Mouse (Mus musculus) gastrocnemius, postnatal 36 days (tissue): ENCODE results near the gene Vps25. TPM values are rescaled to one million over a fixed set of nuclear protein-coding genes. Genes with fewer than 3 reads are reported as not detected.

Experiments
- DNase-seq, 2 experiments: peaks; one replicate each; pipeline ENCODE4 v3.0.0; 2022
- intact Hi-C: fragments of 180-260 bp; cut with DNase I; formaldehyde crosslinking; loops from one replicate; pipeline ENCODE4 v1.15.1; 2025
- long read RNA-seq, 2 experiments: library from polyadenylated mRNA; stranded (forward); transcript quantifications; one replicate each; pipeline ENCODE4 v2.0.0; 2021
- total RNA-seq, 2 experiments: library from RNA; stranded (reverse); gene quantifications; 2 replicates each; pipeline ENCODE4 v1.2.3; 2021

Vps25 gene
- total RNA-seq = 10 to 100 TPM; 36.2 to 39.4 TPM
- long read RNA-seq, experiment 1, transcript Vps25-205 (5 exons, 790 nt) = minor isoform, 5 of 101 reads
- long read RNA-seq, experiment 1, transcript Vps25-202 (6 exons, 1,106 nt) = major isoform, 78 of 101 reads
- long read RNA-seq, experiment 1, transcript Vps25-201 (6 exons, 615 nt) = minor isoform, 9 of 101 reads
- long read RNA-seq, experiment 1, partial matches to known transcripts = 0 of 101 reads
- long read RNA-seq, experiment 1, other reads (novel, unspliced or antisense) = 8 of 101 reads
- long read RNA-seq, experiment 2, transcript Vps25-201 (6 exons, 615 nt) = minor isoform, 8 of 133 reads
- long read RNA-seq, experiment 2, transcript Vps25-205 (5 exons, 790 nt) = minor isoform, 5 of 133 reads
- long read RNA-seq, experiment 2, transcript Vps25-202 (6 exons, 1,106 nt) = major isoform, 102 of 133 reads
- long read RNA-seq, experiment 2, transcript Vps25-204 (6 exons, 876 nt) = minor isoform, 5 of 133 reads
- long read RNA-seq, experiment 2, partial matches to known transcripts = 0 of 133 reads
- long read RNA-seq, experiment 2, other reads (novel, unspliced or antisense) = 13 of 133 reads

DNA sequence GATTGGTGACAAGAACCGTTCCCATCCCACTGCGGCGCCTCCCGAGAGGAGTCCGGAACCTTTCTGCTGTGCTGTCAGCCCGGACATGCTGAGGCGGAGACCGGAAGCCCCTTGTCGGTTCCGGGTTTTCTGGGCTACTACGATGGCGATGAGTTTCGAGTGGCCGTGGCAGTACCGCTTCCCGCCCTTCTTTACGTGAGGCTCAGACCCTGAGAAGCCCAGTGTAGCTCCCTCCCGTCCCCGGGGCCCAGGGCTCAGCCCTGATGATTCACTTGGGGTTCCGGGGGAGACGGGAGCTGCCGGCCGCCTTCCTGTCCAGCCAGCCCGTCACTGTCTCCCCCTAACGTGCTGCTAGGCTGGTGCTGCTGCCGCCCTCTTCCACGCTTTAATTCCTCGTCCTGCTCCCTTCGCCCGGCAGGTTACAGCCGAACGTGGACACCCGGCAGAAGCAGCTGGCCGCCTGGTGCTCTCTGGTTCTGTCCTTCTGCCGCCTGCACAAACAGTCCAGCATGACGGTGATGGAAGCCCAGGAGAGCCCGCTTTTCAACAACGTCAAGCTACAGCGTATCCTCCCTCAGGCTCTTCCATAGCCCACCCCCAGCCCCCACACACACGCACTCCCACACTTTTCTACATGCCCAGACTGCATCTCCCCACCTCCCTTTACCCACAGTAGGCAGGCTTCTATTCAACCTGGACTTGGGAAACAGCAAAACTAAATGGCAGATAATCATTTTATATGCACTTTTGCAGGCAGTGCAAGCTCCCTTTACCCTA lies at the start of gene Vps25:
TSS of gene Vps25 (plus strand) at position 95 of the 777 bp plus-strand sequence.
- intact Hi-C loops = no loop called here
- peak; percentile 78 to 79 for DNase-seq

DNA sequence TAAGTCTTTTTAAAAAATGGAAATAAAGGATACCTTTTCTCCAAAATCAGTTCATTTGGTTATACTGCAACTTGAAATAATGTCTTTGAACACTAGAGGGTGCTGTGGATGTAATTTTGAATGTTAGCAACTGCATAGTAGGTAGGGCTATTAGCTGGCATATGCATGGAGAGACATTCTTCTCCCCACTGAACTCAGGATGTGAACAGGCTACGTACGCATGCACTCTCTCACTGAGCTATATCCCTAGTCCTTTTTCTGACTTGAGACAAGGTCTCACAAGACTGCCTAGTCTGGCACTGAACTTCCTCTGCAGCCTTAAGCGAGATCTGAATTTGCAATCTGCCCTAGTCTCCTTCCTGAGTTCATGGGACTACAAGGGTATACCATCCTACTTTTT lies 41.5 kb upstream of the Vps25 start:
- DNase-seq = no peak
- intact Hi-C loops = loop anchor here (2.0 to 5.0 kb wide), 2 partner anchors 37 to 185 kb away; no protein-coding TSS in a partner anchor

DNA sequence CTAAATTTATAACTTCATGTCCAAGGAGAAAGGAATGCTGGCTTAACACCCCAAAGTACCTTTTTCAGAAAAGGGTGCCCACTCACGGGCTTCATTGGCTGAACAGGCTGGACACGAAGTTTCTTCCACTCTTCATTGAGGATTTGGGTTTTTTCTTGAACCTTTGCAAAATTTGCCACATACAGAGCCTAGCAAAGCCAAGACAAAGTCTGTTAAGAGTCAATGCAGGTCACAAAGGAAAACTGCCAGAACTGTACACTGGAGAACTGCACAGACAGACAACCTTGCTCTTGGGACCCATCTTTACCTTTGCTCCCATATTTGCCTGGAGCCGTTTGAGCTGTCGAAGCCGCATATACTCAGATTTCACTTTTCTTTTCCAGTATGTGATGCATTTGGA lies 36.6 kb upstream of the Vps25 start:
- intact Hi-C loops = no loop called here

DNA sequence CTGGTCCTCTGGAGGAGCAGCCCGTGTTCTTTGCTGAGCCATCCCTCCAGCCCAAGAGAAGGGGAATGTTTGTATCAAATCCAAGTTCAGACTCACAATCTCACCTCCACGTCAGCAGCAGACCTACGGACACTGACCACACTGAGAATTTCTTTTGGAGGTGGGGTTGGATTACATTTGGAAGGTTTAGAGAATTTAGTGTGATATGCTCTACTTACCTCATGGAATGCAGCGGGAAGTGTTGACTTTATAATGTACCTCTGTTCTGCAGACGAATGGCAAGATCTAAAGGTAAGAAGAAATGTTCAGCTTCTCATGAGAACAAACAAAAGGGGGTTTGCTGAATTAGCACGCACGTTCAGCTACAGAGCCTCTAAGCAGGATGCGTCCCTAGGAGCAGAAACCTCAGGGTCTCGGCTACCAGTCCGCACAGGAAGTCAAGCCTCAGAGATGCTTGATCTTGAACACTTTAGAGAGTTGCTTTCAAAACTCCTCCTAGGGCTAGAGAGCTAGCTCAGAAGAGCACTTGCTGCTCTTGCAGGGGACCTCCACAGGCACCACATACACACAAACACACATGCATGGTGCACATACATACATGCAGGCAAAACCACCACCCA lies 35.0 kb upstream of the Vps25 start:
- intact Hi-C loops = no loop called here
- DNase-seq = no peak

More for the DNA sequence above, 36.6 kb upstream of the Vps25 start:
- DNase-seq = no peak

DNA sequence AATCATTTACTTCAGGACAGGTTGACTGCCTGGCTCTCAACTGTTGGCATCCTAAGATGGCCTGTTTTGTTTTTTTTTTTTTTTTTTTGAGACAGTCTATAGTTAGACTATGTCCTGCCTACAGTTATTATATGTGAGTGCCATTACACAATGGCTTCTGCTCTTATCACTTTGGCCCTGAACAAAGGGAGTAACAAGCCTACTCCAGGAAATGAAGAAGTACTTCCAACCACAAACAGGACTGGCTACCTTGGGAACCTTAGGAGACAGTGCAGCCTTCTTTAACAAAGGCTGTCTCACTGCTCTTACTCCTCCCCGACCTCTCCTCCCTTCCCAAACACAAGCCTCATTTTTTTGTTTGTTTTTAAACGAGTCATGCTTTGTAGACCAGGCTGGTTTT lies 32.7 kb upstream of the Vps25 start:
- DNase-seq = no peak
- intact Hi-C loops = no loop called here

DNA sequence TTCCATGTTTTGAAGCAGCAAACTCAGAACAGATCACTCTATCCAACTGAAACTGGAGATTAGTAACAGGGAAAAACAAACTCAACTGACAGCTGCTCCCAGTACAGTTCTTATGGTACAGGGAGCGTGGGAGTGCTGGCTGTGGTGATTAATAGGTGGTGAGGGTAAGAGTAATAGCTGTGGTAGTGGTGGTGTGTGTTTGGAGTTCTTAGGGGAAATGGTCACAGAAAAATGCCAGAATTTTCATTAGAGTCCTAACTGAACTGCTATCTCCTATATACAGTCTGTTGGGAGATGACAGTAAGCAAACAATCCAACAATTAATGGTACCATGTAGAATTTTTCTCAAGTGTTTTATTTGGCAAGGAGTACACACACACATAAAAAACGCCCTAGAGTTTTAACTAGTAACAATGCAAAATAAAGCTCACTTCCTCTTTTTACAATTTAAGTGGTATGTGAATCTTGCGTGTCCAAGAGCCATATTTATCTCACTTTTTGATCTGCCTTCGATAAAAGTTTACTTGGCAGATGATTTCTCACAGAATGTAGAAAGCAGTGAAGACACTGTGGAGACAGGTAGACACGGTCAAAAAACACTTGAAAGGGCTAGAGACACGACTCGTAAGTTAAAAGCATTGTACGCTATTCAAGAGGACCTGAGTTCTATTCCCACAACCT lies 32.1 kb upstream of the Vps25 start:
- no peak for DNase-seq
- intact Hi-C loops = no loop called here

DNA sequence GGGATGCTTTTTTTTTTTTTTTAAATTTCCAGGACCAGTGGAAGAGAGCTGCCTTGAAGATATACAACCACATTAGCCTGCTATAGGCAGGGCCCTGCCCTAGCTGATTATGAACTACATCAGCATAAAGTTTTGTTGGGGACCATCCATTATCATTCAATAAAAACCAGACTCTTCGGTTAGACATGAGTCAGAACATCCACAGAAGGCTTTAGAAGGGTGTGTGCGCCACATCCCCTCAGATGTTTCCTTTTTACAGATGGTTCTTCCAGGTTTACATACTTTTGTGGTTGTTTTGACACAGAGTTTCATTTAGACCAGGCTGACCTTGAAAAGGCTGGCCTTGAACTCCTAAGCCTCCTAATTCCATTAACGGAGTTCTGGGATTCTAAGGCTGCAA lies 29.2 kb upstream of the Vps25 start:
- DNase-seq = no peak
- intact Hi-C loops = no loop called here

DNA sequence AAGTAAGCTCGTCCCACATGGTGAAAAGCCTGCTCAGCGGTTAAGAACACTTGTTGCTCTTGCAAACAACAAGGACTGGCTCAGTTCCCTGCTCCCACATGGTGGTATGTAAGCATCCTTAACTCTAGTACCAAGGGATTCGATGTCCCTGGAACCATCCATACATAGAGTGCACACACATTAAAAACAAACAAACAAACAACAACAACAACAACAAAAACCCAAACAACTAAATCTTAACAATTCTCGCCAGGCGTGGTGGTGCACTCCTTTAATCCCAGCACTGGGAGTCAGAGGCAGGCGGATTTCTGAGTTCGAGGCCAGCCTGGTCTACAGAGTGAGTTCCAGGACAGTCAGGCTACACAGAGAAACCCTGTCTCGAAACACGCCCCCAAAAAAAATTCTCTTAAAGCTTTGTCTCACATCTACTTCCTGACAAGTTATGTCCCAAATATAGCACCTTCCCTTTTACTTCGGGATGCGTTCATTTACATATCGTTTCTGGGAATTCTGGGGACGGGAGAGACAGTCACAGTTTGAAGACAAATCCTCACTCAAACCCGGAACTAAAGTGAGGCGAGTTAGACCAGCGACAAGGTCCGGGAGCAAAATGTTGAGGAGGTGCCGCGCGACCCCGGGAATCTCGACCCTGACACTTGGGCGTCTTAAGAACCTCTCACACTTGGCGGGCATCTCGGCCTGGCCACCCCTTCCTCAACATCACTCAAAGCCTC lies 28.0 kb upstream of the Vps25 start:
- no peak for DNase-seq
- intact Hi-C loops = no loop called here

DNA sequence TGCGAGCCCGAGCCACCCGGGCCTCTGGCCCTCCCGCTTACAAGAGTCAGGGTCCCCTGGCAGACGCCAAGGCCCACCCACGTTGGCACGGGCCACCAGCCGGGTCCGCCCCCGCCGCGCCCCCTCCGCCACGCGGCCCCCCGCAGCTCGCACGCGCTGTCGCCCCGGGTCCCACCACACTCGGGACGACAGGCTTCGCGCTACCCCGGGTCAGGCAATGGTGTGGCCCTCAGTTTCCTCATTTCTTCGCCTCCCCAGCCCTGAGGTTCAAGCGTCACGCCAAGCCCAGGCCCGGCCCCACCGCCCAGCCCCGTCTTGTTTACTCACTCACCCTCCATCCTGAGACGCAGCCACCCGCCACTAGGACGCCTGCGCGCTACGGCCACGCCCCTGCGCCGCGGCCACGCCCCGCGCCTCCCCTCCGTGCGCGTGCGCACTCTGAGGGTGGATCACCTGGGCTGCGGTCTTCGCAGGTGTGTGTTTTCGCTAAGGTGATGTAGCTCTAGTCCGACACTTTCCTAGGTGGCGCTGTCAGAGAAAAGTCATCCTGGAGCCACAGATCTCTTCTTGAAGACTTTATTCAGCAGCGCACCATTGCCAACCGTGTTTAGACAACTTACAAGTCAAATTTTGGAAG lies 27.3 kb upstream of the Vps25 start, which contains the start of gene Ezh1:
TSS of gene Ezh1 (minus strand) at position 399 of the 637 bp plus-strand sequence.
- DNase-seq = peak; percentile 82 to 90
- intact Hi-C loops = no loop called here

DNA sequence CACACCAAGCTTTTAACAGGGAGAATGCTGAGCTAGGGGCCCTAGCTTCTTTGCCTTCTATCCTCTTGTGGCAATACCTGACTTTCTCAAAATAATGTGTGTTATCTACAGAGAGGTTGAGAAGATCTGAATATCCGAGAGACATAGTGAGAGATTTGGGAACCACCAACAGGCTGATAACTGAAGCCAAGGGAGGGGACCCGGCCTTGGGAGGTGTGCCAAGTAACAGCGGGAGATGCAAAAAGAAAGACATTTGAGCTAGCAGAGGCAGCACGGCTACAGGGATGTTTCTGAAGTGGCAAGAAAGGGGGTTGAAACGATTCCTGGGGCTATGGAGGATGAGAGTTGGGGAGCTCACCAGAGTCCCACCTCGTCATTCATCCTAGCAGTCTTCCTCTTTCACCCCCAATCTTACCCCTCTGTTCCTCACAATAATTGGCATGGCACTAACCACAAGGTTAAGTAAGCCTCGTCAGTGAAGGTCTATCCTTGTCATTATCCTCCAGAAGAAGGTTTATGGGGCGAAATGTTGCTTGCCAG lies 24.1 kb upstream of the Vps25 start:
- intact Hi-C loops = no loop called here
- peak in 1 of 2 experiments; percentile 72 for DNase-seq

DNA sequence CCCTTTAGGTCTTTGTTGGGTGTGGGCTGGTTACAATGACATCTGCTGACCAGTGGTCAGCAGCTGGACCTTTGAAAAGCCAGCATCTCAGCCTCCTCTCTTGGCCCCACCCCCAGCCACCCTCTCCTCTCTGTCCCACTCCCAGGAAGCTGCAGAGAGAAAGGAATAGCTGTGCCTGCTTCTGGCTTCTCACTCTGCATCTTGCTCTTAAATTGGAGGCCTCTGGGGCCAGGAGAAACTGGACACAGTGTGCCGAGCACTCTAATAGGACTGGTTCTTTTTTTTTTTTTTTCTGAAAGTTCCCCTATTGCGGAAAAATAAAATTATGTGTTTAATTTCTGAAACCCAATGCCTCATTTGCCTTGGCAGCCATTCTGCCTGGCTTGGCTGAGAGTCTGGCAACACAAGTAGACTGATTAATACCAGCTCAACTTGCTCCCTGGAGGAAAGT lies 23.4 kb upstream of the Vps25 start:
- DNase-seq = peak; percentile 47 to 79
- intact Hi-C loops = no loop called here

DNA sequence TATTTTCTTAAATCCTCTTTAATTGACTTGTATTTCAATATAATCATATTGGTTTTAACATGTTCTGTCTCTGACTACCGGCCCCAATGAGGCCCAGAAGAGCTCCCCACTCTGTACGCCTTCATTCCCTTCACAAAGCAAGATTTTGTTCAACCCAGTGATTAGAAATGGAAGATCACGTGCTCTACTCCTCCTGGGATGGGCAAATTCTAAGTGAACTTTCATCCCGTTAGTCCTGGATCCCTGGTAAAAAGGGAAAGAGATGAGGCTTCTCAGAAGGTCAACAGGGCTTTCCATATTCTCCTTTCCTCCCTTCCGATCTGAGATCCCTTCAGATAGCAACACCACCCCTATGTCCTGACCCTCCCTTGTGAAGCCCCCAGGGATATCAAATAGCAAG lies 23.0 kb upstream of the Vps25 start:
- intact Hi-C loops = no loop called here
- DNase-seq = no peak

DNA sequence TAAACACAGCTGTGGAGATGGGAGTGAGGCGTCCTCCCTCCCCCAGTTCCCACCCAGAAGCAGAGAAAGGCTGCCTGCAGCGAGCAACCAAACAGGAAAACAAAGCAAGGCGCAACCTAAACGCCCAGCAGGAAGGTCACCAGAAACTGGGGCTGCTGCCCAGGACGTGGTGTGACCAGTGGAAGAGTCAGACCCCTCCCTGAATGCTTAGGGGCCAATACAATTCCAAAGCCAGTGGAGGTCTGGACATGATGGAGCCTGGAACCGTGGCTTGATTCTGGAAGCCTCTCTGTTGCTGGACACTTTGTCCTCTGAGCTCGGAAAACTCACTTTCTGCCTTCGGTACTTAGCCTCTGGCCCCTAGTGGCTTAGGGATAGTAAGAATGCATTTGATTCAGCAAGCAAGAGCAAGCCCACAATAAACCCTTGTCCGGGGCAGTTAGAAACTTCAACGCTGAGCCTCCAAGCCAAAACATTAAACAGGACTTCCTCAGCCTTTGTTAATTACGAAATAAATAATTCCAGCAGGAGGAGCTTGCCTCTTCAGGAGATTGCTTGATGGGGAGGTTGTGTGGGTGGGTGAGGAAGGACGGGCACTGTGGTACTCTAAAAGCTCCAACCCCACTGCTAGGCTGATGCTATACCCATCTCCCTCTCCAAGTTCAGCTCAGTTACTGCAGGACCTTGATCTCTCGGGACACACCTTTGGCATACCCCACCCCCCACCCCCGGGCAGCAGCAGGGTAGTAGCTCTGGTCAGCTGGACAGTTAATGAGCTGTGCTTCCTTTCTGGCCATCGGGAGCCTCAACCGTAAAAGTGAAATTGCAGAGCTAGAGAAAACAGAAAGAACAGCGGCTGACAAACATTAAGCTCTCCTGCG lies 22.3 kb upstream of the Vps25 start:
- peak; percentile 69 to 83 for DNase-seq
- intact Hi-C loops = no loop called here

DNA sequence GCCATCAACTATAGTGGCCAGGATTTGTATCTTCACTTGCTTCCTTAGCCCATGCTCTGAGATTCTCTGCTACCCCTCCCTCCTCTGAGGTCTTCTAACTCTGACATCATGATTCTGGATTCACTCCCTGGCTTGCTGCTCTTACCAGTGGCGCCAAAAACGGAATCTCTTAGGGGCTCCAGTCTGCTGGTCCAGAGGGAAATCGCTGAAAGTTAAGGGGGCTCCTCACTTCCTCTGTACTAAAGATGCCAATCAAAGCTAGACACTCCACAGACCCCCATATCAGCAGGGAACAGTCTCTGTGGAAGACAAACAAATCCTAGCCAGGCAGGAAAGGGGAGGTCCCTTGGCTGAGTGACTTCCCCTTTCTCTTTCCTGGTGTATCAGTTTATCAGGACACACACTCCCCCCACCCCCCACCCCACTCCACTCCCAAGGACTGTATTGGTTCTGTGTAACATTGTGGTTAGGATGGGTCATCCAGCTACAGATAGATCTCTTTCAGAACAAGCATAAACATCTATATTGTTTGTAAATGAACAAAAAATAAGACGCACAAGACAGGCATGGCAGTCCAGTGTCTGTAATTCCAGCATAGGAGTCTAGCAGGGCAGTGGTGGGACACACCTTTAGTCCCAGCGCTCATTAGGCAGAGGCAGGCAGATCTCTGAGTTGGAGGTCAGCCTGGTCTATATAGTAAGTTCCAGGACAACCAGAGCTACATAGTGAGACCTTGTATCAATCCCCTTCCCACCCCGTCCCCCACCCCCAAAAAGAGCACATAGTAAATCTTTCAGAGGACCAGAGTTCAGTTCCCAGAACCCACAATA lies 21.3 kb upstream of the Vps25 start:
- intact Hi-C loops = no loop called here

DNA sequence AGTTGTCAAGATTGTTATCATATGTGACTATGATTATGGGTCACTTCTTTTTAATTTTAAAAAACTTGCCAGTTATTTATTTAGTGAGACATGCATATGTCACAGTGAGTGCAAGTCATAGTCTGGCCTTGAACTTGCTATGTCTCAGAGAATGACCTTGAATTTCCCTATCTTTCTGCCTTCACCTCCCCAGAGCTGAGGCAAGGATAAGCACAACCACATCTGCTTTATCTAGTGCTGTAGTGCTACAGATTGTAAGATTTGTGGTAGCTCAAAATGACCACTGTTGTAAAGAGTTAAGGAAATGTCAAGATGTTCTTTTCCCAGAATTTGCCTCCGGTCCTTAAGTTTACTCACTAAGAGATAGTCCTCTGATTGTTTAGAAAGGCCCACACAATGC lies 20.3 kb upstream of the Vps25 start:
- intact Hi-C loops = no loop called here
- no peak for DNase-seq

More for the DNA sequence above, 21.3 kb upstream of the Vps25 start:
- peak; percentile 24 to 54 for DNase-seq

DNA sequence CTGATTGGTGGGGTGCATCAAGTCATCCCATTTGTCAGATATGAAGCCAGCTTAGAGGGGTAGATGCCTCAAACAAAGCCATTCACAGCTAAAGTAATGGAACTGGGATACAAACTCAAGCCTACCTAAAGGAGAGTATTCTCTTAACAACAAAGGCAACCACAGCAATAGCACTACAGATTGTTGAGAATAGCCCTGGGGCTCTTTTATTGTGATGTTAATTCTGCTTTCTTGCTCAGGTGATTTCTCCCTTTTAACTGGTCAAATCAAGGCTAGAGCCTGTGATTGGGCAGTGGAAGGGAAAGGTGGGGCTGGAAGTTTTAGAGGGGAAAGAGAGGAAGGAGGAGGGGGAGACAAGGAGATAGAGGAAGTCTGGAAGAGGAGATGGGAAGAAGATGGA lies 19.4 kb upstream of the Vps25 start:
- intact Hi-C loops = no loop called here
- DNase-seq = no peak

DNA sequence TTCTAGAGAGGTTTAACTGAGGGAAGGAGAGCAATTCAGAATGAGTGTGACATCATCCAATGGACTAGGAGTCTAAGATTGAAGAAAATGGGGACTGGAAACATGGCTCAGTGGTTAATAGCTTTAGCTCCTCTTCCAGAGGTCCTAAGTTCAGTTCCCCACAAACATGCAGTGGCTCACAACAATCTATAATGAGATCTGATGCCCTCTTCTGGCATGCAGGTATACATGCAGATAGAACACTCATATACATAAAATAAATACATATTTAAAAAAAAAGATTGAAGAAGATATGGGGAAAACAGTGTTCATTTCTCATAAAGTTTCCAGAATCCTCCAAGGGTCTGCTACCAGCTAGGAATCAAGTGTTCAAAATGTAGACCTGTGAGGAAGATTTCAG lies 18.1 kb upstream of the Vps25 start:
- intact Hi-C loops = no loop called here
- DNase-seq = no peak
